ENCODE assay signal across 8 mouse cellular contexts in the genomic region with DNA sequence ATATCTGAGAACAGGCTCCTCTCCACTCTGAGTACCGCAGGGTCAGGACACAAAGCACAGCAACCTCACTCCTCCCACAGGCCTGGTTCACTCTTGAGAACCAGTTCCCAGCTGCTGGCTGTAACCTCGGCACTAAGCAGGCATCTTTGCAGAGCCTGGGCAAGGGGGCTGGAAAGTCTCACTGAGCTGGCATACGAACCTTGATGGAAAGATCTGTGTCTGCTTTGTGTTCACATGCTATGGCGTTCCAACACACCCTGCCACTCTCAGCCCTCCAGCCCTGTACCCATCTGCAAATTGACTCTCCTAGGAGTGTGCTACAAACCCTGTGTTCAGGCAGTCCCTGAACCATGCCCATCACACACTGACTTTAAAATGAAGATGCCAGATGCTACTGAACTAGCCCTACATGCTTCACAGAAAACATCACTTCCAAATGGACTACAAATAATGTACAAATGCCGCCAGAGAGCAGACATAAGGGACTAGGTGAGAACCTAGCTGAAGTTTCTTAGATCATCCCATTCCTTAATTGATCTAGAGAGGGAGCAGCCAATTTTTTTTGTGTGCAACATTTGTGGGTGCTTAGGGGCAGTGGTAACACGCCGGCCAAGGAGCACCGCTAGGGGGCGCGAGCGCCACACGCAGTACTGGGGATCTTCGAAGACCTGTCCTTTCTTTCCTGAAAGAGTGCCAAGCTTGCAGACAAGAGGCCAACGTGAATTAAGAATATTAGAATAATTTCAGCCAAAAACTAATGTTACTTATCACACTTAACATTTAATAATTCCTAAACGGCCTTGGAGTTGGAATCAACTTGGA. TPM values are rescaled to one million over a fixed set of nuclear protein-coding genes. Genes with fewer than 3 reads are reported as not detected.
DNase-seq lines count a peak whose midpoint lies in the region; ATAC-seq and TF ChIP-seq lines count a peak whose summit lies in the region.

No protein-coding gene starts in this region.

- H3K4me1 ChIP-seq in ES-Bruce4 (ENCODE audit: control insufficient read depth, insufficient read depth, low read length): no peaks in the 10 kb centered on the region
- H3K4me1 ChIP-seq in bone marrow macrophage, adult 2 months (ENCODE audit: control insufficient read depth, insufficient read depth, low read length): peaks cover 22% of the 10 kb centered on the region
- no peaks in the 10 kb centered on the region for H3K4me1 ChIP-seq in forebrain, embryonic 11.5 days (replicated peaks; ENCODE audit: control insufficient read depth, insufficient read depth, low read length)

- ATAC-seq in forebrain, embryonic 11.5 days (replicated peaks; ENCODE audit: low FRiP score): 0 out of 2 replicates have a peak, but pooled peaks have one; percentile 49

- no peak overlapping the region for H3K27ac ChIP-seq in ES-Bruce4 (ENCODE audit: insufficient read depth, low read length)
- no peak overlapping the region for H3K27ac ChIP-seq in bone marrow macrophage, adult 2 months (ENCODE audit: insufficient read depth, low read depth, low read length)
- no peak overlapping the region for H3K27ac ChIP-seq in forebrain, embryonic 11.5 days (ENCODE audit: low read depth, low read length)

- H3K27me3 ChIP-seq in ES-Bruce4 (ENCODE audit: control insufficient read depth, insufficient read depth, low read length, poor library complexity, severe bottlenecking): no peaks in the 10 kb centered on the region
- H3K27me3 ChIP-seq in forebrain, embryonic 11.5 days (ENCODE audit: control insufficient read depth, insufficient read depth, low read length): no peaks in the 10 kb centered on the region

- no peaks in the 10 kb centered on the region for H3K36me3 ChIP-seq in ES-Bruce4 (ENCODE audit: control insufficient read depth, insufficient read depth, low read length, poor library complexity, severe bottlenecking)
- no peaks in the 10 kb centered on the region for H3K36me3 ChIP-seq in forebrain, embryonic 11.5 days (ENCODE audit: control insufficient read depth, insufficient read depth, low read length)

- H3K4me3 ChIP-seq in ES-Bruce4 (ENCODE audit: low read depth, low read length): no peak overlapping the region
- H3K4me3 ChIP-seq in bone marrow macrophage, adult 2 months (ENCODE audit: insufficient read depth, low read length): no peak overlapping the region
- H3K4me3 ChIP-seq in forebrain, embryonic 11.5 days (ENCODE audit: low read depth, low read length): no peak overlapping the region

- H3K9me3 ChIP-seq in ES-Bruce4 (replicated peaks; ENCODE audit: control insufficient read depth, insufficient read depth, low read length, poor library complexity, severe bottlenecking): no peaks in the 10 kb centered on the region
- H3K9me3 ChIP-seq in forebrain, embryonic 11.5 days (ENCODE audit: control insufficient read depth, low read length): no peaks in the 10 kb centered on the region

- H3K9ac ChIP-seq in ES-Bruce4 (ENCODE audit: low read depth, poor library complexity, severe bottlenecking): no peak overlapping the region
- H3K9ac ChIP-seq in forebrain, embryonic 11.5 days (ENCODE audit: low read length): no peak overlapping the region

- peak; percentile 92 for DNase-seq in forebrain, embryonic 11.5 days (ENCODE audit: low spot score)
- peak; percentile 39 for DNase-seq in heart, postnatal 25 days (ENCODE audit: low spot score)
- peak; percentile 74 to 84 for DNase-seq in layer of hippocampus, postnatal 10 days (ENCODE audit: low spot score in 2 of 2)
- DNase-seq in lung, postnatal 36 days: peak; percentile 87
- DNase-seq in skeletal muscle tissue, adult 2 months (ENCODE audit: low read depth, low spot score): peak; percentile 69
- peak; percentile 64 to 84 for DNase-seq in urinary bladder, postnatal 4 days (ENCODE audit: low spot score in 2 of 2)

- intact Hi-C loops in heart, postnatal 25 days (cut with DNase I): loop anchor here (1.0 to 5.0 kb wide), 2 partner anchors 178 to 298 kb away; a partner anchor contains a TSS

- peak; percentile 96 for TF ChIP-seq CTCF in ES-Bruce4 (IDR thresholded peaks at IDR 0.05; ENCODE audit: low read depth, low read length)
- TF ChIP-seq CTCF in bone marrow macrophage, adult 2 months (IDR thresholded peaks at IDR 0.05; ENCODE audit: low read depth, low read length): peak; percentile 95

- TF ChIP-seq EP300 in ES-Bruce4 (IDR thresholded peaks at IDR 0.05; ENCODE audit: insufficient read depth, low read depth, low read length): no peak

- no peak overlapping the region for H3K4me2 ChIP-seq in forebrain, embryonic 11.5 days (ENCODE audit: low read depth, low read length, severe bottlenecking)

- TF ChIP-seq POLR2A in ES-Bruce4 (IDR thresholded peaks at IDR 0.05; ENCODE audit: insufficient read depth, low read length): no peak
- no peak for TF ChIP-seq POLR2A in bone marrow macrophage, adult 2 months (IDR thresholded peaks at IDR 0.05; ENCODE audit: borderline replicate concordance, low read depth, low read length)

- 23% methylated on average over 15 of the region's 15 CpGs for WGBS in forebrain, embryonic 11.5 days

RNA-seq across cellular contexts. Expression of a gene that starts 11.0 kb away (rescaled TPM):
- polyA plus RNA-seq in ES-Bruce4 (2011; ENCODE audit: insufficient read depth, insufficient read length, low read depth, missing spikeins): 8.3 and 11.1 TPM in 2 replicates
- polyA plus RNA-seq in bone marrow macrophage, adult 2 months (2012; ENCODE audit: insufficient read depth, insufficient read length, missing spikeins): 3.5 and 4.6 TPM in 2 replicates
- polyA plus RNA-seq in forebrain, embryonic 11.5 days (2014; fragmentation: Nextera tagmentation; extraction: Ambion mirVana): 11.6 and 12.3 TPM in 2 replicates
- 10 to 100 TPM; 12.3 to 13.9 TPM for total RNA-seq in heart, postnatal 25 days (2021)
- total RNA-seq in layer of hippocampus, postnatal 10 days (2021): 10 to 100 TPM; 34.1 to 39.2 TPM

RNA-seq across cellular contexts. Expression of a gene that starts 45.3 kb away (rescaled TPM):
- polyA plus RNA-seq in ES-Bruce4 (2011; ENCODE audit: insufficient read depth, insufficient read length, low read depth, missing spikeins): 12.2 and 15.0 TPM in 2 replicates
- polyA plus RNA-seq in bone marrow macrophage, adult 2 months (2012; ENCODE audit: insufficient read depth, insufficient read length, missing spikeins): 10.7 and 12.3 TPM in 2 replicates
- polyA plus RNA-seq in forebrain, embryonic 11.5 days (2014; fragmentation: Nextera tagmentation; extraction: Ambion mirVana): 25.1 and 34.9 TPM in 2 replicates
- 10 to 100 TPM; 11.9 to 12.7 TPM for total RNA-seq in heart, postnatal 25 days (2021)
- total RNA-seq in layer of hippocampus, postnatal 10 days (2021): 10 to 100 TPM; 22.2 to 22.7 TPM

Comparison
In these comparisons a context has a peak if more than half of its experiments do, and no peak if none do; other contexts are left out.
1. DNase-seq: peak in every context shown above with its lines; median percentile 92 in forebrain, embryonic 11.5 days; 87 in lung, postnatal 36 days; 79 in layer of hippocampus, postnatal 10 days; 74 in urinary bladder, postnatal 4 days; 69 in skeletal muscle tissue, adult 2 months; 39 in heart, postnatal 25 days.